Mouse (Mus musculus): ENCODE results near the gene Vmn1r21. TPM values are rescaled to one million over a fixed set of nuclear protein-coding genes. Genes with fewer than 3 reads are reported as not detected.

Gene Vmn1r21
- polyA plus RNA-seq, 1 experiment from 2014 or later, result not detected

GRCm38 (mm10) chr6:57811748-57812730 is 38.1 kb downstream of the Vmn1r21 start:
- Histone ChIP-seq H3K4me1 (replicated peaks) (0 out of 2 replicates have a peak, but pooled peaks cover 4% of the 10 kb centered on the region), H3K27ac (no peak overlapping the region), H3K9ac (no peak overlapping the region), H3K27me3 (no peaks in the 10 kb centered on the region), H3K9me3 (replicated peaks) (0 out of 2 replicates have a peak, but pooled peaks cover 6% of the 10 kb centered on the region), H3K4me3 (no peak overlapping the region), H3K36me3 (no peaks in the 10 kb centered on the region; the same call in 1 of the 2 replicates), H3K4me2 (no peak overlapping the region)
- WGBS, result 73% methylated on average over 3 of the region's 3 CpGs
- no peak for ATAC-seq (replicated peaks; ENCODE audit: insufficient number of reproducible peaks, insufficient read depth, low FRiP score, low read depth)

DNA sequence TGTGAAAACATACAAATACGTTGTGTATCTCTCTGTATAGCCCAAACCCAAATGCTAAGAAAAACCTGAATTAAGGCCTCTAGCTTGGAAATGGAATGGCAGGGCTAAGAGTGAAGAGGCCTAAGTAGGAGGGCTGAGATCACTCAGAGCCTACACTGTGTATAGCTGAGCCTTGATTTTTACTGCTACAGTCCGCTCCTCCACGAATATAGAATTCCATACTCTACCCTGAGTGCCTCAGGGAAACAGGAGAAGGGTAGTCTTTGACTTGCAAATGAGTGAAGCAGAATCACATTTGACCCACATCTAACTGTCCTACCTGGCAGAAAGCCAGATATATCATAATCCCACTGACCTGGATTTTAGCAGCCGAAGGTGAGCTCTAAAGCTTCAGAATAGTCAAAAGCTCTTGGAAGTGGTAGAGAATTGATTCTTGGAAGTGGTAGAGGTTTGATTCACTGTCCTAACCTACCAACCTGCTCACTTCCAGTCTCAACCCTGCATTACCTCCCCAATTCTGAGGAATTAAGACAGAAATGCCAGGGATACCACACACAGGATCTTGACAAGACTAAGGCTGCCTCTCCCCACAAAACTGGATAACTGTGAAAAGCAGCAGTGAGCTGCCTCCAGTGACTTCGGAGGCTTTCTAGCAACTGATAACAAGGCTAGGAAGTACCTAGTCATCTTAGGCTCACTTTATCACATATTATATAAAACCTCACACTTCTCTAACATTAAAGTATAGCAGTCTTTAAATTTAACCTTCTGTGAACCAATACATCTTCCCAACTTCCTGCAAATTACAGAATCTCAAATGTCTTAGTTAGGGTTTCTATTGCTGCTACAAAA is 44.7 kb downstream of the Vmn1r21 start:
- Histone ChIP-seq H3K27me3 (no peaks in the 10 kb centered on the region), H3K27ac (no peak overlapping the region), H3K36me3 (no peaks in the 10 kb centered on the region; the same call in 1 of the 2 replicates), H3K9me3 (replicated peaks) (0 out of 2 replicates have a peak, but pooled peaks cover 6% of the 10 kb centered on the region), H3K9ac (no peak overlapping the region), H3K4me1 (replicated peaks) (no peaks in the 10 kb centered on the region), H3K4me2 (no peak overlapping the region), H3K4me3 (no peak overlapping the region)
- ATAC-seq (replicated peaks; ENCODE audit: insufficient number of reproducible peaks, insufficient read depth, low FRiP score, low read depth), result no peak
- 83% methylated on average over 5 of the region's 5 CpGs for WGBS

GRCm38 (mm10) chr6:57803130-57803529 is 47.0 kb downstream of the Vmn1r21 start:
- Histone ChIP-seq H3K9me3 (replicated peaks) (no peaks in the 10 kb centered on the region), H3K4me1 (replicated peaks) (no peaks in the 10 kb centered on the region), H3K4me3 (no peak overlapping the region), H3K27me3 (no peaks in the 10 kb centered on the region), H3K9ac (no peak overlapping the region), H3K36me3 (no peaks in the 10 kb centered on the region), H3K27ac (no peak overlapping the region), H3K4me2 (no peak overlapping the region)
- WGBS, result 57% methylated on average over 2 of the region's 2 CpGs
- ATAC-seq (replicated peaks; ENCODE audit: insufficient number of reproducible peaks, insufficient read depth, low FRiP score, low read depth), result no peak

- peaks cover 10% of the 10 kb centered on the region for H3K4me1 ChIP-seq (replicated peaks)
These were observed 51.2 kb downstream of the Vmn1r21 start for GRCm38 (mm10) chr6:57798986-57799385.

GRCm38 (mm10) chr6:57796853-57797423 is 53.2 kb downstream of the Vmn1r21 start:
- H3K36me3 ChIP-seq, result no peaks in the 10 kb centered on the region
- peak overlapping the region; percentile 56; the same call in 1 of the 2 replicates for H3K27ac ChIP-seq
- no peak overlapping the region for H3K4me3 ChIP-seq
- H3K9me3 ChIP-seq (replicated peaks), result no peaks in the 10 kb centered on the region
- H3K4me2 ChIP-seq, result no peak overlapping the region
- no peak for ATAC-seq (replicated peaks; ENCODE audit: insufficient number of reproducible peaks, insufficient read depth, low FRiP score, low read depth)
- no peaks in the 10 kb centered on the region for H3K27me3 ChIP-seq
- H3K9ac ChIP-seq, result no peak overlapping the region
- WGBS, result 87% methylated on average over 3 of the region's 3 CpGs
- H3K4me1 ChIP-seq (replicated peaks), result peaks cover 10% of the 10 kb centered on the region

More at GRCm38 (mm10) chr6:57798986-57799385, 51.2 kb downstream of the Vmn1r21 start:
- H3K36me3 ChIP-seq, result no peaks in the 10 kb centered on the region
- no peak overlapping the region for H3K9ac ChIP-seq
- H3K27me3 ChIP-seq, result no peaks in the 10 kb centered on the region
- no peak overlapping the region for H3K27ac ChIP-seq
- H3K4me3 ChIP-seq, result no peak overlapping the region
- WGBS, result 94% methylated on average over 1 of the region's 1 CpGs
- no peak overlapping the region for H3K4me2 ChIP-seq
- no peaks in the 10 kb centered on the region for H3K9me3 ChIP-seq (replicated peaks)
- ATAC-seq (replicated peaks; ENCODE audit: insufficient number of reproducible peaks, insufficient read depth, low FRiP score, low read depth), result no peak

GRCm38 (mm10) chr6:57795835-57796234 is 54.3 kb downstream of the Vmn1r21 start:
- no peaks in the 10 kb centered on the region for H3K27me3 ChIP-seq
- no peak overlapping the region for H3K9ac ChIP-seq
- peaks cover 10% of the 10 kb centered on the region for H3K4me1 ChIP-seq (replicated peaks)
- no peak overlapping the region for H3K4me3 ChIP-seq
- no peaks in the 10 kb centered on the region for H3K36me3 ChIP-seq
- ATAC-seq (replicated peaks; ENCODE audit: insufficient number of reproducible peaks, insufficient read depth, low FRiP score, low read depth), result no peak
- peak overlapping the region; percentile 56 for H3K27ac ChIP-seq
- H3K9me3 ChIP-seq (replicated peaks), result no peaks in the 10 kb centered on the region
- H3K4me2 ChIP-seq, result no peak overlapping the region
- 38% methylated on average over 3 of the region's 3 CpGs for WGBS

Other genes with a start within 250 kb of the Vmn1r21 start
- 24.8 and 25.9 TPM in 2 replicates for gene Pyurf, start 158.3 kb downstream of the Vmn1r21 start, polyA plus RNA-seq (2015; fragmentation: Nextera tagmentation; extraction: Ambion mirVana)
- gene Lancl2, start 147.8 kb downstream of the Vmn1r21 start, polyA plus RNA-seq (2015; fragmentation: Nextera tagmentation; extraction: Ambion mirVana), result 15.8 and 18.9 TPM in 2 replicates
- 25.0 and 33.0 TPM in 2 replicates for gene Vopp1, start 25.2 kb downstream of the Vmn1r21 start, polyA plus RNA-seq (2015; fragmentation: Nextera tagmentation; extraction: Ambion mirVana)
- gene Vmn1r22, start 57.7 kb upstream of the Vmn1r21 start, polyA plus RNA-seq (2015; fragmentation: Nextera tagmentation; extraction: Ambion mirVana), result not detected in 2 replicates
- gene Vmn1r23, start 76.5 kb upstream of the Vmn1r21 start, polyA plus RNA-seq (2015; fragmentation: Nextera tagmentation; extraction: Ambion mirVana), result not detected in 2 replicates
- gene Vmn1r24, start 111.2 kb upstream of the Vmn1r21 start, polyA plus RNA-seq (2015; fragmentation: Nextera tagmentation; extraction: Ambion mirVana), result not detected in 2 replicates
- not detected in 2 replicates for gene Vmn1r25, start 130.5 kb upstream of the Vmn1r21 start, polyA plus RNA-seq (2015; fragmentation: Nextera tagmentation; extraction: Ambion mirVana)
- gene Vmn1r26, start 164.8 kb upstream of the Vmn1r21 start, polyA plus RNA-seq (2015; fragmentation: Nextera tagmentation; extraction: Ambion mirVana), result not detected in 2 replicates